Mouse (Mus musculus): Measurements from ENCODE around the gene Gm3543.
"Not testable (repeated sequence)": the region's sequence is repeated elsewhere in the genome, so short reads cannot be mapped to it uniquely, and the experiment has no call there.

Gene Gm3543

GRCm38 (mm10) chr14:41983225-41983624 lies at the start of gene Gm3543:
TSS of gene Gm3543 (minus strand) at chr14:41983325.
- not testable (repeated sequence) for DNase-seq (ENCODE audit: low spot score)

- not testable (repeated sequence) for DNase-seq (ENCODE audit: low spot score)
Measured at GRCm38 (mm10) chr14:41968596-41968995, 14.5 kb downstream of the Gm3543 start.

- DNase-seq (ENCODE audit: low spot score): not testable (repeated sequence)
Measured at GRCm38 (mm10) chr14:41967827-41968226, 15.3 kb downstream of the Gm3543 start, which contains the start of gene Gm6401. TSS of gene Gm6401 (minus strand) at chr14:41967927.

GRCm38 (mm10) chr14:41964095-41964494 lies 19.0 kb downstream of the Gm3543 start:
- not testable (repeated sequence) for DNase-seq (ENCODE audit: low spot score)

GRCm38 (mm10) chr14:41943695-41944094 lies 39.4 kb downstream of the Gm3543 start, which contains the start of gene 1700024B05Rik:
TSS of gene 1700024B05Rik (plus strand) at chr14:41943995.
- DNase-seq (ENCODE audit: low spot score): not testable (repeated sequence)

Measured in ovary, postnatal 14 days (tissue).